Comparison of ENCODE assay signal across 8 mouse cellular contexts in genomic region chr9:63377270-63378142, GRCm38 (mm10). TPM values are rescaled to one million over a fixed set of nuclear protein-coding genes. Genes with fewer than 3 reads are reported as not detected.
A peak's percentile ranks its signal among the peaks of the same experiment; 100 is the strongest.
DNase-seq lines count a peak whose midpoint lies in the region; ATAC-seq and TF ChIP-seq lines count a peak whose summit lies in the region.

TSS of gene Map2k5 (minus strand) at chr9:63377902.

- H3K4me2 ChIP-seq in CH12.LX (ENCODE audit: insufficient read depth, low read depth, poor library complexity, severe bottlenecking), result peak within 1 kb of the TSS; percentile 78
- peak within 1 kb of the TSS; percentile 91 for H3K4me2 ChIP-seq in forebrain, embryonic 11.5 days (ENCODE audit: low read depth, low read length, severe bottlenecking)
- H3K4me2 ChIP-seq in heart, embryonic 16.5 days (ENCODE audit: low read depth, low read length), result peak within 1 kb of the TSS; percentile 98
- H3K4me2 ChIP-seq in liver, embryonic 16.5 days (ENCODE audit: low read depth, low read length), result peak within 1 kb of the TSS; percentile 69
- H3K4me2 ChIP-seq in neural tube, embryonic 13.5 days, result peak within 1 kb of the TSS; percentile 95

- H3K9me3 ChIP-seq in CH12.LX (replicated peaks; ENCODE audit: low read length), result no peaks in the 10 kb centered on the region
- no peaks in the 10 kb centered on the region for H3K9me3 ChIP-seq in forebrain, embryonic 11.5 days (ENCODE audit: control insufficient read depth, low read length)
- no peaks in the 10 kb centered on the region for H3K9me3 ChIP-seq in heart, embryonic 16.5 days (replicated peaks; ENCODE audit: control insufficient read depth, low read length)
- no peaks in the 10 kb centered on the region for H3K9me3 ChIP-seq in liver, embryonic 16.5 days (replicated peaks; ENCODE audit: control insufficient read depth, low read length)
- H3K9me3 ChIP-seq in neural tube, embryonic 13.5 days, result no peaks in the 10 kb centered on the region

- peaks cover 0 to 27% of the 10 kb centered on the region in 2 experiments for H3K36me3 ChIP-seq in CH12.LX (replicated peaks in 1 of 2; ENCODE audit: control insufficient read depth in 1 of 2, insufficient read depth in 1 of 2, low read length in 1 of 2)
- H3K36me3 ChIP-seq in forebrain, embryonic 11.5 days (ENCODE audit: control insufficient read depth, insufficient read depth, low read length), result no peaks in the 10 kb centered on the region; the same call in 1 of the 2 replicates
- 0 out of 2 replicates have a peak, but pooled peaks cover 2% of the 10 kb centered on the region for H3K36me3 ChIP-seq in heart, embryonic 16.5 days (ENCODE audit: control insufficient read depth, insufficient read depth)
- no peaks in the 10 kb centered on the region for H3K36me3 ChIP-seq in liver, embryonic 16.5 days (ENCODE audit: control insufficient read depth, insufficient read depth)
- peaks cover 6% of the 10 kb centered on the region; the same call in 1 of the 2 replicates for H3K36me3 ChIP-seq in neural tube, embryonic 13.5 days
- peaks cover under 1% of the 10 kb centered on the region; the same call in 1 of the 2 replicates for H3K36me3 ChIP-seq in testis, adult 2 months (ENCODE audit: control insufficient read depth, insufficient read depth, low read length)

- H3K4me1 ChIP-seq in CH12.LX (ENCODE audit: control insufficient read depth in 1 of 2, insufficient read depth in 2 of 2), result peaks cover 9 to 43% of the 10 kb centered on the region in 2 experiments; a peak in 3 of 4 replicates
- peaks cover 8% of the 10 kb centered on the region; the same call in 1 of the 2 replicates for H3K4me1 ChIP-seq in forebrain, embryonic 11.5 days (replicated peaks; ENCODE audit: control insufficient read depth, insufficient read depth, low read length)
- H3K4me1 ChIP-seq in heart, embryonic 16.5 days (ENCODE audit: control insufficient read depth, insufficient read depth, low read length), result peaks cover 30% of the 10 kb centered on the region
- H3K4me1 ChIP-seq in liver, embryonic 16.5 days (ENCODE audit: control insufficient read depth, low read depth, low read length), result peaks cover 14% of the 10 kb centered on the region
- peaks cover 52% of the 10 kb centered on the region for H3K4me1 ChIP-seq in neural tube, embryonic 13.5 days (replicated peaks)
- peaks cover 2% of the 10 kb centered on the region for H3K4me1 ChIP-seq in testis, adult 2 months (ENCODE audit: control insufficient read depth, insufficient read depth, low read length)

- TF ChIP-seq CTCF in CH12.LX (conservative IDR thresholded peaks at IDR 0.05 in 1 of 2, IDR thresholded peaks at IDR 0.05 in 1 of 2; ENCODE audit: low read depth in 2 of 2, low read length in 2 of 2), result no peak
- no peak for TF ChIP-seq CTCF in testis, adult 2 months (IDR thresholded peaks at IDR 0.05; ENCODE audit: control insufficient read depth, insufficient read depth, insufficient replicate concordance, low read depth, low read length)

- ATAC-seq in forebrain, embryonic 11.5 days (replicated peaks; ENCODE audit: low FRiP score), result peak; percentile 86
- ATAC-seq in heart, embryonic 16.5 days (replicated peaks; ENCODE audit: extremely low read depth, insufficient read depth, low FRiP score), result peak; percentile 89
- ATAC-seq in liver, embryonic 16.5 days (ENCODE audit: low read depth), result peak; percentile 92
- ATAC-seq in neural tube, embryonic 13.5 days (ENCODE audit: low read depth), result peak; percentile 94

- in situ Hi-C loops in CH12.LX (cut with MboI; ENCODE audit: low pct_ligation_motif_present, low pct_unique_long_range_greater_than_20kb, low sequenced_read_pairs), result loop anchor here (25.0 kb wide), 1 partner anchor 565 kb away; the partner anchor contains the start of gene Fem1b

- peak within 1 kb of the TSS; percentile 71 for H3K27ac ChIP-seq in CH12.LX (ENCODE audit: insufficient read depth, low read depth)
- peak within 1 kb of the TSS; percentile 72; the same call in 1 of the 2 replicates for H3K27ac ChIP-seq in forebrain, embryonic 11.5 days (ENCODE audit: low read depth, low read length)
- H3K27ac ChIP-seq in heart, embryonic 16.5 days (ENCODE audit: low read length), result peak within 1 kb of the TSS; percentile 90
- H3K27ac ChIP-seq in liver, embryonic 16.5 days (ENCODE audit: low read length), result peak within 1 kb of the TSS; percentile 79
- H3K27ac ChIP-seq in neural tube, embryonic 13.5 days (replicated peaks), result peak within 1 kb of the TSS; percentile 89
- H3K27ac ChIP-seq in testis, adult 2 months (ENCODE audit: control insufficient read depth, insufficient read depth, low read depth, low read length), result peak within 1 kb of the TSS; percentile 84

- 1% methylated on average over 58 of the region's 58 CpGs for WGBS in forebrain, embryonic 11.5 days
- WGBS in heart, embryonic 16.5 days, result under 1% methylated on average over 58 of the region's 58 CpGs
- under 1% methylated on average over 55 of the region's 58 CpGs for WGBS in liver, embryonic 16.5 days (ENCODE audit: insufficient replicate concordance)
- 1% methylated on average over 58 of the region's 58 CpGs for WGBS in neural tube, embryonic 13.5 days

- peak; percentile 90 for DNase-seq in CH12.LX (ENCODE audit: extremely low read depth)
- DNase-seq in c-Kit-positive CD71-positive TER-119-negative erythroid progenitor cells, embryonic 14.5 days (ENCODE audit: low read depth), result peak; percentile 83
- DNase-seq in forebrain, embryonic 11.5 days (ENCODE audit: low spot score), result peak; percentile 94
- peak; percentile 93 to 95 for DNase-seq in kidney, postnatal 4 days

- TF ChIP-seq RAD21 in CH12.LX (IDR thresholded peaks at IDR 0.05; ENCODE audit: low read depth, low read length), result no peak

- no peak for TF ChIP-seq EP300 in CH12.LX (IDR thresholded peaks at IDR 0.05; ENCODE audit: low read length)

- peak within 1 kb of the TSS; percentile 80 to 95 (median 85) for H3K4me3 ChIP-seq in CH12.LX (replicated peaks in 1 of 3; ENCODE audit: low read depth in 2 of 3, low read length in 2 of 3, poor library complexity in 1 of 3)
- H3K4me3 ChIP-seq in forebrain, embryonic 11.5 days (ENCODE audit: low read depth, low read length), result peak within 1 kb of the TSS; percentile 80
- peak within 1 kb of the TSS; percentile 87 for H3K4me3 ChIP-seq in heart, embryonic 16.5 days (ENCODE audit: low read length)
- peak within 1 kb of the TSS; percentile 81 for H3K4me3 ChIP-seq in liver, embryonic 16.5 days (ENCODE audit: low read depth, low read length)
- H3K4me3 ChIP-seq in neural tube, embryonic 13.5 days, result peak within 1 kb of the TSS; percentile 83
- peak within 1 kb of the TSS; percentile 90 for H3K4me3 ChIP-seq in testis, adult 2 months (ENCODE audit: control insufficient read depth, low read depth, low read length)

- dilution Hi-C loops in CH12.LX (cut with MboI; ENCODE audit: extremely low pct_ligation_motif_present, extremely low pct_unique_long_range_greater_than_20kb, low sequenced_read_pairs), result no loop called here

- peak within 1 kb of the TSS; percentile 96 for H3K9ac ChIP-seq in CH12.LX (ENCODE audit: insufficient read depth, low read depth)
- H3K9ac ChIP-seq in forebrain, embryonic 11.5 days (ENCODE audit: low read length), result peak within 1 kb of the TSS; percentile 92
- H3K9ac ChIP-seq in heart, embryonic 16.5 days (ENCODE audit: low read length), result peak within 1 kb of the TSS; percentile 92
- H3K9ac ChIP-seq in liver, embryonic 16.5 days (ENCODE audit: low read depth, low read length), result peak within 1 kb of the TSS; percentile 83
- H3K9ac ChIP-seq in neural tube, embryonic 13.5 days, result peak within 1 kb of the TSS; percentile 96

- no peaks in the 10 kb centered on the region for H3K27me3 ChIP-seq in CH12.LX (replicated peaks)
- no peaks in the 10 kb centered on the region for H3K27me3 ChIP-seq in forebrain, embryonic 11.5 days (ENCODE audit: control insufficient read depth, insufficient read depth, low read length)
- H3K27me3 ChIP-seq in heart, embryonic 16.5 days (ENCODE audit: control insufficient read depth, insufficient read depth, low read length), result no peaks in the 10 kb centered on the region
- no peaks in the 10 kb centered on the region for H3K27me3 ChIP-seq in liver, embryonic 16.5 days (ENCODE audit: control insufficient read depth, insufficient read depth, low read depth, low read length)
- H3K27me3 ChIP-seq in neural tube, embryonic 13.5 days, result no peaks in the 10 kb centered on the region
- no peaks in the 10 kb centered on the region for H3K27me3 ChIP-seq in testis, adult 2 months (ENCODE audit: control insufficient read depth, insufficient read depth, low read length)

- H3K79me2 ChIP-seq in CH12.LX (replicated peaks; ENCODE audit: control insufficient read depth, extremely low read depth, insufficient read depth, poor library complexity, severe bottlenecking), result no peaks in the 10 kb centered on the region; the same call in 1 of the 2 replicates

- peak; percentile 73 for TF ChIP-seq POLR2A in CH12.LX (IDR thresholded peaks at IDR 0.05; ENCODE audit: low read depth, low read length)
- peak; percentile 61 for TF ChIP-seq POLR2A in testis, adult 2 months (IDR thresholded peaks at IDR 0.05; ENCODE audit: control insufficient read depth, low read depth, low read length)

TF ChIP-seq in CH12.LX, 34 proteins besides CTCF, POLR2A, EP300 and RAD21 (continues in another document):
- no peak for TF ChIP-seq SMC3 (IDR thresholded peaks at IDR 0.05; ENCODE audit: low read depth, low read length)
- TF ChIP-seq USF2 (conservative IDR thresholded peaks at IDR 0.05; ENCODE audit: low read depth, low read length), result no peak
- TF ChIP-seq MYC (IDR thresholded peaks at IDR 0.05; ENCODE audit: low read depth, low read length), result peak; percentile 70; the same call in 1 of the 2 replicates
- TF ChIP-seq ZNF384 (IDR thresholded peaks at IDR 0.05; ENCODE audit: low read depth, low read length), result no peak
- TF ChIP-seq JUND (conservative IDR thresholded peaks at IDR 0.05; ENCODE audit: low read depth, low read length), result no peak
- TF ChIP-seq NRF1 (IDR thresholded peaks at IDR 0.05; ENCODE audit: low read depth, low read length), result peak; percentile 75
- no peak; the same call in 1 of the 2 replicates for TF ChIP-seq ZKSCAN1 (IDR thresholded peaks at IDR 0.05; ENCODE audit: borderline replicate concordance, low read depth, low read length)
- TF ChIP-seq MXI1 (IDR thresholded peaks at IDR 0.05; ENCODE audit: low read depth, low read length), result peak; percentile 79
- TF ChIP-seq UBTF (IDR thresholded peaks at IDR 0.05; ENCODE audit: low read depth, low read length), result peak; percentile 59; the same call in 1 of the 2 replicates
- TF ChIP-seq MAX (IDR thresholded peaks at IDR 0.05; ENCODE audit: low read length), result 0 out of 2 replicates have a peak, but pooled peaks have one; percentile 43

RNA-seq across cellular contexts. Expression of gene Map2k5, which starts in this region (rescaled TPM):
- 10.4 and 10.8 TPM in 2 replicates for total RNA-seq in CH12.LX (2012; rRNA removed)
- 11.2 and 11.7 TPM in 2 replicates for total RNA-seq in CH12.LX (2014; rRNA removed)
- 20.2 and 22.6 TPM in 2 replicates for polyA plus RNA-seq in CH12.LX (2012; ENCODE audit: insufficient read length, low read depth)
- polyA plus RNA-seq in forebrain, embryonic 11.5 days (2014; fragmentation: Nextera tagmentation; extraction: Ambion mirVana), result 39.4 and 41.7 TPM in 2 replicates
- polyA plus RNA-seq in heart, embryonic 16.5 days (2015; fragmentation: Nextera tagmentation; extraction: Ambion mirVana), result 28.4 and 29.1 TPM in 2 replicates
- 7.7 and 7.8 TPM in 2 replicates for polyA plus RNA-seq in liver, embryonic 16.5 days (2015; fragmentation: Nextera tagmentation; extraction: Ambion mirVana)
- polyA plus RNA-seq in neural tube, embryonic 13.5 days (2015; fragmentation: Nextera tagmentation; extraction: Ambion mirVana), result 35.3 and 40.0 TPM in 2 replicates
- 47.8 and 53.3 TPM in 2 replicates for polyA plus RNA-seq in testis, adult 2 months (2012; rRNA removed)

Comparison
In these comparisons a context has a peak if more than half of its experiments do, and no peak if none do; other contexts are left out.
1. Peak in every context shown above with its lines: DNase-seq, ATAC-seq, H3K4me3 ChIP-seq and H3K27ac ChIP-seq.